Mouse (Mus musculus): Measurements from ENCODE around the gene Pecam1. TPM values are rescaled to one million over a fixed set of nuclear protein-coding genes. Genes with fewer than 3 reads are reported as not detected.
"Not testable (repeated sequence)": the region's sequence is repeated elsewhere in the genome, so short reads cannot be mapped to it uniquely, and the experiment has no call there.

Gene Pecam1
- 10 to 100 TPM; 16.0 to 21.1 (median 18.0) TPM for total RNA-seq (2022)

DNA sequence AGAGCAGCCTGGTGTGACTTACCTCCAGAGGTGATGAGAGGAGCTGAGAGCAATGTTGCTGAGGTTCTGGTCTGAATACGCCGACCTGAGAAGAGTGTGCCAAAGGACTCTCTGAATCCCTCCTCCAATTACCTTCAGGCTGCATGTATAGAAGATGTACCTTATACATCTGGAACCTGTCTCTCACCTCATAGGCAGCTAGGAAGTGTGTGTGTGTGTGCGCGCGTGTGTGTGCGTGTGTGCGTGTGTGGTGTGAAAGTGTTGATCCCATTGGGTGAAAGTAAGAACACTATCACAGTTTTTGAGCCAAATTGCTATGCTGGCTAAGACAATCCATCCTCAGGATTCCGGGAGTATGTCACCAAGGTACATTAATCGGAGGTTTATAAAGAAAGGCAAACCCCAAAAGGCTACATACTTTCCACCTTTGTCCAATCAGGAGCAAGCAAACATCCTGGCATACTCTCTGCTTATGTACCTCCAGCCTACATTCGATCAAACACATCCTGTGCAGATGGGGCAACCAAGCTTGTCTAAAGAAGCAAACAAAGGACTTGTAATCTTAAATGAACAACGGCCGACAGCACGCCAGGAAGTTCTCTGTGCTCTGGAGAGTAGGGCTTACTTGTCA, at the start of gene Pecam1:
Pecam1 (minus strand) TSS at position 508 of the 631 bp plus-strand sequence.
- no peak for DNase-seq (ENCODE audit: low spot score in 2 of 2)

DNA sequence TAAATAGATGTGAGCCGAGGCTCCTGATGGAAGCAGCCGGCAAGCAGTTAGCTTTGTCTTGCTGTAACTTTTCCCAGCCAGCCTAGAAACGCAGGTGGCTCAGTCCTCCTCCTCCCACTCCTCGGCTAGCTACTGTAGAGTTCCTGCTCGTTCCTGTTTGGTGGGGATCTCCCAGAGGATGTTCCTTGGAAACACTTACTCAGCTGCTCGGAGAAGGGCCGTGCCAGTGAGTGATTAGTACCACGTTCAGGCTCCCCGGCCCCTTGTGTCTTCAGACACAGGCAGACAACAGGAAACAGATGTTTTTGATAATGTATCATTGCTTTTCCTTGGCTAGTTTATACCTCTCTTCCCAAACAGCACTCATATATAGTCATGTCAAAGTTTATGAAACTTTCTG, 45.3 kb upstream of the Pecam1 start:
- no peak for DNase-seq (ENCODE audit: low spot score in 2 of 2)

DNA sequence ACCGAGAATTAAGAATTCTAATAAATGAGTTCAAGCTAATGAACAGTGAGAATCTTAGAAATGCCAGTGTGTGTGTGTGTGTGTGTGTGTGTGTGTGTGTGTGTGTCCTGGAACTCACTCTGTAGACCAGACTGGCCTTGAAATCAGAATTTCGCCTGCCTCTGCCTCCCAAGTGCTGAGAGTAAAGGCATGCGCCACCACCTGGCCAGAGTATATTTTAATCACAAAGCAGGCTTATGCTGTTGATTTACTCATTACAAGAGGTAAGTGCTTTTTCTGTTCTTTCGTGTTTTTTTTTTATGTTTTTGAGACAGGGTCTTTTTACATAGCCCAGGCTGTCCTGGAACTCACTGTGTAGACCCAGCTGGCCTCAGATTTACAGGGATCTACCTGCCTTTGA, 43.4 kb upstream of the Pecam1 start:
- no peak for DNase-seq (ENCODE audit: low spot score in 2 of 2)

DNA sequence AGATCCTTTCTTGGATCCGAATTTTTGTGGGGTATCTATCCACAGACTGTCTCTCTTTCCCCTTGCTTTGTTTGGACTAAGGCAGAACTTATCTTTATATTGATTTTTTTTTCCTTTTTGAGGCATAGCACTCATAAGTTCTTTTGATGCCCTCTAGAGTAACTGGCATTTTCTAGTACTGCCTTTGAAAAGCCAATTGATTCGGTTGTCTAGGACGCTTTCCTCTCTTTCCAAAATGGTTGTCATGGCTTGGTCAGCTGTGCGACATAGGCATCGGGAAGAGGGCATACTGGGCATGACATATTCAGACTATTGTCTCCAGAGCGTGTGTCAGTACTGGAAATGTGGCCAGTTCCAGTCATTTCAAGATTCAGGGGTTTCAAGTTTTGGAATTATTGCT, 39.2 kb upstream of the Pecam1 start:
- DNase-seq (ENCODE audit: low spot score in 2 of 2), result no peak

DNA sequence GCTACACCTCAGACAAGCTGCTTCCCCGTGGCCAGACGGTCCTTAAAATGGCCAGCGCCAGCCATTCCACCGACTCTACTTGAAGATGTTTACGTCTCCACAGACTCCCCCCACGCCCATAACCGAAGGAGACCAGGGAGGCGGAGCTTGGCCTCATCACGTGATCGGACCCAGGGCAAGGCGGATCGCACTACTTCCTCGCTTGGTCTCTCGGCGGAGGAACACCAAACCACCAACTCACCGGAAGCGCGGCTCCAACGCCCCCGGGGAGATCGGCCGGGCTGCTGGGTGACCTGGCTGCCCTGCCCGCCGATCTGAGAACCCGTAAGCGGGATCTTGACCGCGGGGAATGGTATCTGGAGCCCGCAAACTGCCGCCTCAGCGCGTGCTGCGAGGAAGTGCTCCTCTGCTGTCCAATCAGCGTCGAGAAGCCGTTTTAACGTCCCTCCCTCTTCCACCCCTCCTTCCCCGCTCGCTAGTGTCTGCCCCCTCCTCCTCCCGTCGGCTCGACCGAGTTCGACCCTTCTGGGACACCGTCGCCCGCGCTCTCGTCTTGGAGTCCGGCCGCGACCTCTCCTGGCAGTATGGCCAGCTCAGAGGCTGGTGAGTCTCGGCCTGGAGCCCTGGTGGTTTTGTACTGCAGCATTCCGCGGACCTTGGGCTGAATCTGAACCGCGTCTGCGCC, 38.5 kb upstream of the Pecam1 start, which contains the start of the genes Ddx5 and Cep95:
Ddx5 (minus strand) TSS at position 411 of the 685 bp plus-strand sequence.
Cep95 (plus strand) TSS at position 478 of the 685 bp plus-strand sequence.
- DNase-seq (ENCODE audit: low spot score in 2 of 2), result peak; percentile 95 to 98

DNA sequence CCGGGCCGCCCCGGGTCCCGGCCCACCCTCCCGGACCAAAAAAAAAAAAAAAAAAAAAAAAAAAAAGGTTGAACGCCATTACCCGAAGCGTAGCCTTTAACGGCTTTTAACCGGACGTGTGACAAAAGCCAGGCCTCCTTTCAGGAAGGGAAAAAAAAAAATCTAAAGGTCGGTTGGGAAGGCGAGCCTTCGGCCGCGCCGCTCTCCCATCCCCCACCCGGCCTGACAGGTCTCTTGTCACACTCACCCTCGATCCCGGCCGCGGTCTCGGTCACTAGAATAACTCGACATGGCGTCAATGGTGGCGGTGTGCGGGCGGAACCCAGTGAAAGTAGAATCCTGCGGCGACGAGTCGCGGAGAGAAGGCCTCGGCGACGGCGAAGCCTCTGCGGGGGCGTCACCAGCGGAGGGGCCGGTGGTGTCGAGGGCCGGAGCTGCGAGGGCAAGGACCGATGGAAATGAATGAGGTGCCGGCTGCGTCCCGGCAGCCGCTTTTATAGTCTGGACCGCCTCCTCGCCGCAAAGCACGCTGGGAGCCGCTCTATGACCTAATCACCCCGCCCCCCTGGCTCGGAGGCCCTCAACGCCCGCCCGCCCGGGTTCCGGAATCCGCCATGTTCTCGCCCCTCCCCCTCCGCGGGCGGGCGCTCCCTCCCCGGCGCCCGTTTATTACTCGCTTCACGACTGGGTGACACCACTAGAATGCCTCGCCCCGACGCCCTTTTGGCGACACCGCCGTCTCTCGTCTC, 37.8 kb upstream of the Pecam1 start:
- DNase-seq (ENCODE audit: low spot score in 2 of 2), result peak; percentile 97 to 98

DNA sequence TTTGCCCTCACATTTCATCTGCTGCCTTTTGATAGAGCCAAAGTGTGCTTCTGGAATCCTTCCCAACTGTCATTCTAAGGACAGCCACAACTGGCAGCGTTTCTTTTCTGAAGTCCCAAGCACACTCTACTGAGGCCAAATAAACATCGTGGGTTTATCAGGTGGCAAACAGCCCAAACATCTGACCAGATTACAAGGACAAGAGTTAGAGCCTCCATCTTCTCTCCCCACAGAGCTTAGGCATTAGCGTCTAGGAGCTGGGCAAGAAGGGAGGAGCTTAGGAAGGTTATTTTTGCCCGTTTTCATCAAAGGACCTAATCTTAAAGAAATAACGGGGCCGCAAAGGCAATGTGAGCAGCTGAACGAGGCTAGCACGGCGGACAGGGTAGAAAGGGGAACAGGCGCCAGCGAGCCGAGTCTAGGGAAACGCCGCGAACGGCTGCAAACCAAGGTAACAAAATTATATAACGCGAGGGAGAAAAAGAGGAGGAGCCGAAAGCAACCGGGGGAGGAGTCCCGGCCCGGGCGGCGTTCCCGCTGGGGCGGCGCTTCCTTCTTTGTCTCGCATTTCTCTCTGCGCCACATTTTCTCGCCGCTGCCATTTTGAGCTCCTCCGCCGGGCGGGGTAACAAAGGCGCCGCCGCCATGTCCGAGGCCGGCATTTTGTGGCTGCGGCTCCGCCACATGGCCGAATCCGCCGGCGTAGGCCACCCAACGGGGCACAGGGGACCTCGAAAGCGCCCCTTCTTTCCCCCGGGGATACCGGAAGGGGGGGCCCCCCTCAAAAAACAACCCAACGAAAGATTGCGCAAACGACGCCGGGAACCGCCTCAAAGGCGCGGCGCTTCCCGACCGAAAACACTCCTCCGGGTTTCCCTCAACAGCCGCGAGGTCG, 37.0 kb upstream of the Pecam1 start:
- DNase-seq (ENCODE audit: low spot score in 2 of 2), result peak; percentile 84 to 88

DNA sequence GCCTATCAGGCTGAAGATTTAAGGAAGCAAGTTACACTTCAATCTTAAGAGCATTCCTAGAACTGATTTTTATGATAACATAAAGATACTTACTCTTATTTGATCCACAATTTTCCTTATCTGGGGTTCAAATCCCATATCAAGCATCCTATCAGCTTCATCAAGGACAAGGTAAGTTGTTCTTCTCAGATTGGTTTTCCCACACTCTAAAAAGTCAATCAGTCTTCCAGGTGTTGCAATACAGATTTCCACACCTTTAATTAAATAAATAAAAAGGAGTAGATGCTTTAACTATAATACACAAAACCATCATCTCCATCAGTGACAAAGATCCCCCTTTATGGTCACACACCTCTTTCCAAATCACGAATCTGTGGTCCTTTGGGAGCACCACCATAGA, 34.6 kb upstream of the Pecam1 start:
- DNase-seq (ENCODE audit: low spot score in 2 of 2), result no peak

DNA sequence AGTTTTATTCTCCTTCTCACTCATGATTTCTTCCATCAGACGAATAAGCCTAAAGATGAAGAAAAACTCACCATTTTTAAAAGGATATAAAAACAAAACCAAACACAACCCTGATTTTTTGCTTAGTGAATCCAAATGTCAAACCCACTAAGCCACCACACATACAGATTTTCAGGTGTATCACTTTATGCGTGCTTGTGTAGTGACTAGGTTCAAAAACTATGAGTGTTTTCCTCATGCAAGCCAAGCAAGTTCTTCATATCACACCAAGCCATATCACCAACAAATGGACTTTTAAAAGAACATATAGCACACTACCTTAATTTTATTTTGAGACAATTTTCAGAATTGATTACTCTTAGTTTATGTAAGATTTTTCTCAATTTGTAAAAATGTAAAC, 34.0 kb upstream of the Pecam1 start:
- no peak for DNase-seq (ENCODE audit: low spot score in 2 of 2)

DNA sequence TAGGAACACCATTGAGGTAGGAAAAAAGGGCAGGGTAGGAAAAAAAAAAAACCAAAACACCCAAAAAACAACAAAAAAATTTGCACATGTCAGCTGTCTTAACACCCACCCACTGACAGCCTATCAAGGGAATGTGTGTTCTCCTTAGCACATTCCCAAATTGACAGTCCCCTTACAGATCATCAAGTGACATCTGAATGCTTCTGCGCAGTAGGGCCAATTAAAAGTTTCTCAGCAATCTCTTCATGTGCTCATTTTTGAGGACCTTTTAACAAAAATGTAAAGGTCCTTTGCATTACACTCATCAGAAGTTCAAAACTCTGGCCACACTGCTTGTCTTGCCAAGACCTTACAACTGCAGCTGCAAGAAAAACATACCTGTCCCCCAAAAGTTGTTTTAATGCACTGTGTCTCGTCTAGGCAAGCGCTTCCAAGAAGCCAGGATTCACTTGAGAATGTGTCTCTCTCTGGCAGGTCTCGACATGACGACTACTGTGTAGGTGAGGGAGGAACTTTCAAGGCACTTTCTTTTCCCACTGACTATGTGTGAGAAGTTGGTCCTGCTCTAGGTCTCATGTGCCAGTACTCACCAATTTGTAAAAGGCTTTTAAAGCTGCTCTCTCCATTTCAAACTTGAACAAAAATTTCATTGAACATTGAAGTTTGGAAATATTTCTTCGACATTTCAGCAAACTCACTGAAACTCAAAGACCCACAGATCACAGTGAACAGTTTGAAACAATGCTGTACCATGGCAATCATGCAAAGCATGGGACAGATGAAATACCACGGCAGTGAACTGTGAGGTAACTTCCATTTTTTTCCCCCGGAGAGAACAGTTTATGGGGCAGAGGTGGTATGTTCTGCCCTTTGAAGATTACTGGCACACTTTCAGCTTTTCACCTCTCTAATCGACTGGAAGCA, 32.7 kb upstream of the Pecam1 start:
- DNase-seq (ENCODE audit: low spot score in 2 of 2), result no peak

DNA sequence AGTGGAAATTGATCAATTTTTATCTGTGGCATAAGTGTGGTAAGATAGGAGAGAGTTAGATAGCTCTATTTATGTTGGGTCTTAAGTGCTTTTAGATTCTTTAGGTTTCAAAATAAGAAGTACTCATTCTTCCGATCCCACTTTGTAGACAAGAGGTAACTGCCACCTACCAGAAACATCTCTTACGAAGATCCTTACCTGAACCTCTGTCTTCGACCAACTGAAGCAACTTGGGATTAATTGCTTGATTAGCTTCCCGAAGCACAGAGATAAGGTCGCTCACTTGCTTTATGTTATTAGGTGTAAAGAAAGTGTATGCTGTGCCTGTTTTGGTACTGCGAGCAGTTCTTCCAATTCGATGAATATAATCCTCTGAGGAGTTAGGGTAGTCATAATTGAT, 31.8 kb upstream of the Pecam1 start:
- DNase-seq (ENCODE audit: low spot score in 2 of 2), result not testable (repeated sequence)

DNA sequence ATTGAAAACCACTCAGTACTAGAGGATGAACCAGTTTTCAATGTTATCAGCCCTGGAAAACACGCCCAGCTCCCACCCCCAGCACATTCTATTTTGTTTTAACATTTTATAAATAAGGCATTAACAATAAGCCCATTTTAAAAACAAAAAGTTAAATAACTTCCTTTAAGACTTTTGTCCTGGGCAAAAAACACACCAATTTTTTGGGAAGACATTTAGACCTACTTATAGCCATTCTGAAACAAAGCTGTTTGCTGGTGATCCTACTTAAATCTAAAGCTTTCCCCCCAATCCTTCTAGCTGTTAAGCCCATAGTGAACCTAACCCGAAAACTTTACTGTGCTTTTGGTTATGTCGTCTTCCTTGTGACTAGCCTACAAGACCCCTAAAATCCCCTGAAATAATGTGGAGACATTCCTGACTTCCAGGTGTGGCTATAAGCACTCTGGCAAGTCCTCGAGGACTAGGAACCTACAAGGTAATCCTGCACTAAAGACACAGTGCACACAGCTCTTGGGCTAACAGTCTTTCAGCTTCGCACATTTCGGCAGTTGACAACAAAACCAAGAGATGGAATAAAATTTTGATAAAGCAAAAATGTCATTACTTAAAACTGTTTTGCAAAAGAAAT, 30.3 kb upstream of the Pecam1 start:
- DNase-seq (ENCODE audit: low spot score in 2 of 2), result no peak

DNA sequence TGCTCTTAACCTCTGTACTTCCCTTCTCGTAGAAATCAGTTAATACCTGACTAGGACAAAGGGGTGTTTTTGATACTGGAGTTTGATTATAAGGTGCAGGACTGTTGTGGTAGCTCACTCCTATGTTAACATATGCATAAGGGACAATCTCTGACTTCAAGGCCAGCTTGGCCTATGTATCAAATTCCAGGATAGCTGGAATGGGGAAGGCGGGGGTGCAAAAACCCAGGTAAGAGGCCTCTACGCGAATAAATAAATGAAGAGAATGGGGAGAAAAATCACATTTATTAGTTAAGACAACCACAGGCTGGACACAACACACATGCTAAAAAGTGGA, 29.6 kb upstream of the Pecam1 start:
- no peak for DNase-seq (ENCODE audit: low spot score in 2 of 2)

DNA sequence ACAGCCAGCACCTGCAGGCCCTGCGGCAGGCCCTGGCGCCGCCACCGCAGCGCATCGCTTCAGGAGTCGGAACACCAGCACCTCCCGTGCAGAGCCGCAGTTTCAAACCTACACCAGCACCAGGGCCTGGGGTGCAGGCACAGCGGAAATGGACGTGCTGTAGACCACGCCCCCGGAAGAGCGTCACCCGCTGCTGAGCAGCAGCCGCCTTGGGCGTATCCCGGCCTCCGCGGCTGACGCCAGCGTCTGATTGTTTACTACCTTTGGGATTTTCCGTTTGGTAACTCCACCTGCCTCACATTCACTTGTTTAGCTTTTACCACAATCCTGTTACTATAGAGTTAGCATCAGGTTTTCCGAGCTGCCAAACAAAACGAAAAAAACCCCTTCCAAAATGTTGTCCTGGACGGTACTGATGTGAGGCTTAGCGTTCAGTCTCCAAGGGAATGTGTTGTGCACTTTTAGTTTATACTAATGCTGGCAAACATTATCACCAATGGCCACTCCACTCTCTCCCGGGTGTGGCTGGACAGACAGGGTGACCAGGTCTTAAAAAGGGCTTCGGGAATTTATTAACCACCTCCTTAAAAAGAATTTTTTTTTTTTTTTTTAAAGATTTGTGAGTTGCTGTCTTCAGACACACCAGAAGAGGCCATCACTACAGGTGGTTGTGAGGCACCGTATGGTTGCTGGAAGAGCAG, 29.1 kb upstream of the Pecam1 start, which contains the start of gene Polg2:
Polg2 (minus strand) TSS at position 150 of the 701 bp plus-strand sequence.
- DNase-seq (ENCODE audit: low spot score in 2 of 2), result peak; percentile 88 to 92

DNA sequence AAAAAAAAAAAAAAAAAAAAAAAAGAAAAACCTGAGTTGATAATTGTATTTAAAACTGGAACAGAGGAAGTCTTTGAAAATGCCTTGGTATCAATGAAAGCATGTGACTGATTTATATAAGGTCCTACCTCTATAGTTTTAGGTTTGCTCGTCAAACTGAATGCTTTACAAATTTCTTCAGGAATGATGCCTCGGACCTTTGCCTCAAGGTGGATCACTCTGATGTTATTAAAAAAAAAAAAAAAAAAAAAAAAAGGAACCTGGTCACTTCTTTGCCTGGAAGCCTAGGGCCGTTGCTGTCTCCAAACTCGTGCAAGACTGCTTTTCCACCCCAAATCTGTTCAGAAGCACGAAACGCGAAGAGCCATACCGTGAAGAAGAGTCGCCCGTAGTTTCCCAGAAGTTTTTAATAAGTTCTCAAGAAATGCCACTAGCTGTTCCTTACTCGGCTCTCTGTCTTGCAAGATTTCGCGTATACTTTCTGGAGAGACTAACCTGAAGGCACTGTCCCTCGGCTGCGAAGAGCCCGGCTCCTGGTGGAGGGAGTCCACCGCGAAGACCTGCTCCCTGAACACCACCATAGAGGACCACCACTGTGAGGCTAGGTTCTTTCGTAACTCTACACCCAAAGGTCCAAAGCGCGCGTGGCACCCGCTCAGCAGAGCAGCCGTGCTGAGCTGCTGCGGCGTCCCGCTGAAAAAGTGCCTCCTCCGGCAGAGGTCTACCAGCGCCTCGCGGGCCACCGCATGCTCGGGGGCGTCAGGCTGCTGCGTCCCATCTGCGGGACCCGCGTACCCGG, 28.4 kb upstream of the Pecam1 start:
- DNase-seq (ENCODE audit: low spot score in 2 of 2), result no peak

DNA sequence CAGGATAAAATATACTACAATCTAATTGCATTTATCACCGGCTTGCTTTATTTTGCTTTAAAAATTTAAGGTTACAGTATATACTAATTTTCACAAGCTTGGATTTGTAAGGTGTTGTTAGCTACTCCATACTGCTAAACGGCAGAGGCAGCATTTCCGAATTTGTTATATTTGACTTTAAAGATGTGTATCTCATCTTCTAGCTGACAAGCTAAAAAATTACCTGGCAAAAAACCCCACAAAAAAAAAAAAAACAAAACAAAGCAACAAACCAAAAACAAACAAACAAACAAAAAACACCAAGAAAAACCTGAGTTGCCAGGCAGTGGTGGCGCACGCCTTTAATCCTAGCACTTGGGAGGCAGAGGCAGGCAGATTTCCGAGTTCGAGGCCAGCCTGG, 27.7 kb upstream of the Pecam1 start:
- DNase-seq (ENCODE audit: low spot score in 2 of 2), result no peak

DNA sequence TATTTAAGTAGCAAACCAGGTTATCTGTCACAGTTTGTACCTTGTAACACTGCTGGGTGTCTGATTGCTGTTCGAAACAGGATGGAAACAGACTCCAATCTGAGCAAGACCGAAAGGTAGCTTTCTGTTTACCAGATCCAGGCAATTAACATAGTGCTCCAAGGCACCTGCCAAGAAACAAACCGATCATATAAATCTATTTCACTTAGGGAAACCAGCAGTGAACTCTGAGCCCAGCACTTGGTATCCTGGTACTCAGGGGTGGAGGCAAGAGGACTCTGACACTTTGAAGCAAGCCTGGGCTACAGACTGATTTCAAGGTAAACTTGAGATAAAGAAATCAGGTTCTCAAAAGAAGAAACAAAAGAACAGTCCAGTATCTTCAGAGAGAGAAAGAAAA, 27.0 kb upstream of the Pecam1 start:
- DNase-seq (ENCODE audit: low spot score in 2 of 2), result no peak

DNA sequence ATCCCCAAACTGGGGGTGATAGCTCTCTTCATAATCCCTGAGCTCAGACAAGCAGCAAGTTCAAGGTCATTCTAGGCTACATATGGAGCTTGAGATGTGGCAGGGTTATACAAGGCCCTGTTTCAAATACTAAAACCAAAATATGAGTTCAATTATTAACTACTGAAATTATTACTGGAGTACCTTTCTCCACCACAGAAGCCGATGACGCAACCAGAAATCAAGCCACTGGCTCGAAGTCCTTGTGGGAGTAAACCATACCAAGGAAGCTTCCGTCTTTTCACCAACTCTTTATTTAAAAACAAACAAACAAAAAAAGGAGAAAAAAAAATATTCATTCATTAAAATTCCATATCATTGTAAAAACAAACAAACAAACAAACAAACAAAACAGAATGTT, 26.5 kb upstream of the Pecam1 start:
- DNase-seq (ENCODE audit: low spot score in 2 of 2), result no peak

All from layer of hippocampus, adult 8-10 months (tissue).